Mouse (Mus musculus) ES-E14 (cell line): ENCODE results near the gene Mdc1. TPM values are rescaled to one million over a fixed set of nuclear protein-coding genes. Genes with fewer than 3 reads are reported as not detected.
A peak's percentile ranks its signal among the peaks of the same experiment; 100 is the strongest.

Experiments used
- DNase-seq: peaks from one replicate; pipeline ENCODE4 v3.0.0-alpha.2; 2013; ENCODE audit warnings: low read depth, low spot score
- H3K27ac ChIP-seq: 2 replicates; pipeline ENCODE4 v1.5.1; 2012; ENCODE audit warnings: low read depth, mild to moderate bottlenecking, low read length, moderate library complexity, mixed read lengths; ENCODE audit not compliant: poor library complexity, insufficient read depth, severe bottlenecking
- H3K36me3 ChIP-seq: 2 replicates; pipeline ENCODE4 v1.6.1; 2012; ENCODE audit warnings: mild to moderate bottlenecking, low read length, moderate library complexity, mixed read lengths; ENCODE audit not compliant: control insufficient read depth, poor library complexity, insufficient read depth, severe bottlenecking
- H3K4me1 ChIP-seq, 2 experiments: fragments of 150-350 bp in 1 of 2; sonication (generic) in 1 of 2; 2 replicates each; pipeline ENCODE4 v1.6.1; 2012; ENCODE audit warnings: low read length in 2 of 2, mild to moderate bottlenecking in 1 of 2, mixed read lengths in 1 of 2; ENCODE audit not compliant: control insufficient read depth in 2 of 2, insufficient read depth in 2 of 2, poor library complexity in 1 of 2
- H3K4me3 ChIP-seq, 2 experiments: fragments of 150-350 bp in 1 of 2; sonication (generic) in 1 of 2; 2 replicates each; pipeline ENCODE4 v1.5.1; 2012; ENCODE audit warnings: low read length in 2 of 2, low read depth in 1 of 2, mild to moderate bottlenecking in 1 of 2, mixed read lengths in 1 of 2; ENCODE audit not compliant: insufficient read depth in 1 of 2, poor library complexity in 1 of 2, severe bottlenecking in 1 of 2
- H3K9ac ChIP-seq: 2 replicates; pipeline ENCODE4 v1.6.1; 2012; ENCODE audit warnings: low read depth, mild to moderate bottlenecking, low read length, mixed read lengths; ENCODE audit not compliant: poor library complexity, insufficient read depth, severe bottlenecking
- H3K9me3 ChIP-seq: fragments of 150-350 bp; sonication (generic); 2 replicates; pipeline ENCODE4 v1.6.1; 2012; ENCODE audit warnings: low read depth, mild to moderate bottlenecking, low read length; ENCODE audit not compliant: control insufficient read depth, insufficient read depth
- CHD2 ChIP-seq: IDR thresholded peaks from 2 replicates; pipeline ENCODE4 v1.6.1; 2014; ENCODE audit warnings: mild to moderate bottlenecking, low read depth, low read length, inconsistent platforms
- HCFC1 ChIP-seq: IDR thresholded peaks from 2 replicates; pipeline ENCODE4 v1.6.1; 2012; ENCODE audit warnings: low read length, inconsistent platforms, borderline replicate concordance; ENCODE audit not compliant: insufficient read depth
- MAFK ChIP-seq: IDR thresholded peaks from 2 replicates; pipeline ENCODE4 v1.6.1; 2014; ENCODE audit warnings: mild to moderate bottlenecking, low read depth, low read length, inconsistent platforms; ENCODE audit not compliant: insufficient read depth
- ZC3H11A ChIP-seq: IDR thresholded peaks from 2 replicates; pipeline ENCODE4 v1.6.1; 2012; ENCODE audit warnings: low read depth, mild to moderate bottlenecking, inconsistent platforms, low read length, borderline replicate concordance
- ZNF384 ChIP-seq: IDR thresholded peaks from 2 replicates; pipeline ENCODE4 v1.6.1; 2012; ENCODE audit warnings: low read depth, low read length, inconsistent platforms
- in situ Hi-C, 2 experiments: fragments of 600-800 bp; cut with MboI; formaldehyde crosslinking; loops; one replicate each; pipeline ENCODE4 v1.15.1; 2025; ENCODE audit warnings: low sequenced_read_pairs in 2 of 2, inconsistent platforms in 1 of 2; ENCODE audit not compliant: unreplicated experiment in 2 of 2
- total RNA-seq: library from RNA; depleted of rRNA; stranded (reverse); fragments of 300-350 nt; gene quantifications from 2 replicates; pipeline ENCODE4 v1.2.3, GENCODE M21; 2012

Mdc1 gene
- total RNA-seq, 1 experiment = 23.8 TPM

DNA sequence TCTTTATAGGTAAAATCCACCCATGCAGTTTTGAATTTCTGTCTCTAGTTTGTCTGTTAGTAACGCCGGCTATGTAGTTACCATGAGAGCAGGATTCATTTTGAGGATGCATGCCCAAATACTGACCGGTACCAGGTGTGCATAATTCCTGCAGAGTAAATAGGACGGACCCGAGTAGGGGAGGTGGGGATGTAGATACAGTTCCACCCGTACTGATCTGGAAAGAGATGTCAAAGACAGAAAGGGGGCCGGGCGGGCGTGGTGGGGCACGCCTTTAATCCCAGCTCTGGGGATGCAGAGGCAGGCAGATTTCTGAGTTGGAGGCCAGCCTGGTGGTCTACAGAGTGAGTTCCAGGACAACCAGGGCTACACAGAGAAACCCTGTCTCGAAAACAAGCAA lies 691 bp downstream of the Mdc1 start:
- peaks cover 0 to 13% of the 10 kb centered on the region in 2 experiments; a peak in 3 of 4 replicates for H3K4me1 ChIP-seq
- peaks cover 9% of the 10 kb centered on the region for H3K36me3 ChIP-seq
- H3K4me3 ChIP-seq = peak overlapping the region; percentile 76 to 77
- peak overlapping the region; percentile 84 for H3K9ac ChIP-seq
- no peaks in the 10 kb centered on the region for H3K9me3 ChIP-seq
- H3K27ac ChIP-seq = peak overlapping the region; percentile 77
- no peak for DNase-seq
- in situ Hi-C loops = no loop called here
- TF ChIP-seq ZC3H11A (no peak), CHD2 (no peak), HCFC1 (no peak), MAFK (no peak), ZNF384 (no peak)

DNA sequence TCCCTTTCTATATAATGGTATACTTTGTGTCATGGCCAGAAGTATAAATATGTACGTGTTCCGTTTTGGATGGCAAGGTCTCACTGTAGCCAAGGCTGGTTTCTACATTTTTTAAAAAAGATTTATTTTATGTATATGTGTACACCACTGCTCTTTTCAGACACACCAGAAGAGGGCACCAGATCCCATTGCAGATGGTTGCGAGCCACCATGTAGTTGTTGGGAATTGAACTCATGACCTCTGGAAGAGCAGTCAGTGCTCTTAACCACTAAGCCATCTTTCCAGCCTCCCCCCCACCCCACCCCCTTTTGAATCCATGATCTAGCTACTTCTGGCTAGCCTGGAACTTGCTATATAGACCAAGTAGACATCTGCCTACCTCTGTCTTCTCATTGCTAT lies 2.2 kb downstream of the Mdc1 start:
- in situ Hi-C loops = no loop called here
- DNase-seq = no peak
- no peak overlapping the region for H3K4me3 ChIP-seq

DNA sequence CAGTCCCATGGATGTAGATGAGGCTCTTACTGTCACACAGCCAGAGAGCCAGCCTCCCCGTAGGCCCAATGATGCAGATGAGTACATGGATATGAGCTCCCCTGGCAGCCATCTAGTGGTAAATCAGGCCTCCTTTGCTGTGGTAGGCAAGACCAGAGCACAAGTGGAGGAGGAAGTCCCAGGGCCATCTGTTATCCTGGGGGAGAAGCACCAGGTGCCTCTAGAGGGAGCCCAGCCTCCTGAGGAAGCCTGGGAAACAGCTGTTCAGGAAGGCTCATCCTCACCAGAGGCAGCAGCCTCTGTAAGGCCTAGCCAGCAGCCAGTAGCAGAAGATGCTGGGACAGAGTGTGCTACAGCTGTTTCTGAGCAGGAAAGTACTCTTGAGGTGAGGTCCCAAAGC lies 6.8 kb downstream of the Mdc1 start:
- Histone ChIP-seq H3K4me3 (no peak overlapping the region), H3K9ac (no peak overlapping the region), H3K4me1 (no peaks in the 10 kb centered on the region; a peak in 1 of 4 replicates), H3K27ac (no peak overlapping the region), H3K36me3 (peaks cover 53% of the 10 kb centered on the region), H3K9me3 (no peaks in the 10 kb centered on the region)
- DNase-seq = no peak
- TF ChIP-seq ZNF384 (no peak), CHD2 (no peak), MAFK (no peak), HCFC1 (no peak), ZC3H11A (no peak)
- in situ Hi-C loops = no loop called here

More for the DNA sequence above, 2.2 kb downstream of the Mdc1 start:
- H3K9ac ChIP-seq = no peak overlapping the region
- TF ChIP-seq HCFC1 = no peak
- no peak for TF ChIP-seq ZC3H11A
- no peak for TF ChIP-seq CHD2
- no peak for TF ChIP-seq ZNF384
- no peak for TF ChIP-seq MAFK
- H3K27ac ChIP-seq = no peak overlapping the region
- H3K36me3 ChIP-seq = peaks cover 23% of the 10 kb centered on the region
- H3K9me3 ChIP-seq = no peaks in the 10 kb centered on the region
- H3K4me1 ChIP-seq = peaks cover 0 to 13% of the 10 kb centered on the region in 2 experiments; a peak in 3 of 4 replicates

DNA sequence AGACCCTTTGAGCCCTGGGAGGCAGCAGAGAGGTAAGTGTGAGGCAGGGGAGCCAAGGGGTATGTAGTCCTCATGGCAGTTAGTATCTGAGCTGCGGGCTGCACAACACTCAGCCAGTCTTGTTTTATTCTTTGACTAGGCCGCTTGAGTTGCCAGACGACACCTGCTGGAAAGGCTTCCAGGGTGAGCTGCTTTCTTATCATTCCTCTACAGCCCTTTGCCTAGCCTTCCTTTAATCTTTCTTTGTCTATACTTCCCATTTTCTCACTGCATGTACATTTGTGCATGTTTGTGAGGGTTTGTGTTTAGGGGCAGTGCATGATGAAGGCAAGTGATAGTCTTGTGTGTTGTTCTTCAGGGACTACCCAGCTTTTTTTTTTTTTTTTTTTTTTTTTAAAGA lies 9.7 kb downstream of the Mdc1 start:
- no peak for TF ChIP-seq MAFK
- TF ChIP-seq ZC3H11A = no peak
- TF ChIP-seq CHD2 = no peak
- no peak for TF ChIP-seq ZNF384
- no peak for DNase-seq
- no peak overlapping the region for H3K27ac ChIP-seq
- no peak overlapping the region for H3K9ac ChIP-seq
- in situ Hi-C loops = no loop called here
- peaks cover 0 to 4% of the 10 kb centered on the region in 2 experiments; a peak in 1 of 4 replicates for H3K4me1 ChIP-seq
- peaks cover 66% of the 10 kb centered on the region for H3K36me3 ChIP-seq
- no peaks in the 10 kb centered on the region for H3K9me3 ChIP-seq
- H3K4me3 ChIP-seq = no peak overlapping the region

DNA sequence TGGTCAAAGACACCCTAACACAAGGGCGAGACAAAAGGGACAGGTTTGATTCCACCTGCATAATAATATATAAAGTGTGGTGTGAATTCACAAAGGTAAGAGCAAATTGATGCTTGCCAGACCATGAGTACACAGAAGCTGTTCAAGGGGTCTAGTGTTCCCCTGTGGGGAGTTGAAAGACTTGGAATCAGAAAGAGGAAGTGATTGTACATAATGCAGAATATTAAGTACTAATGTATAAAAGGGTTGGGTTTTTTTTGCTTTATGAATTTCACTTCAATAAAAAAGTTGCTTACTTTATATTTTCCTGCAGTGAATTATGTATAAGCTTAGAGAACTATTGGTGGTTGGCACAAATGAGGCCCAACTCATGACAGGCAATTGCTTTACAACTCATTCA lies 18.1 kb downstream of the Mdc1 start:
- in situ Hi-C loops = no loop called here
- Histone ChIP-seq H3K4me1 (peaks cover 0 to 16% of the 10 kb centered on the region in 2 experiments; a peak in 2 of 4 replicates), H3K9ac (no peak overlapping the region), H3K4me3 (no peak overlapping the region), H3K27ac (no peak overlapping the region), H3K9me3 (no peaks in the 10 kb centered on the region), H3K36me3 (peaks cover 27% of the 10 kb centered on the region)
- DNase-seq = no peak
- no peak for TF ChIP-seq ZNF384
- TF ChIP-seq HCFC1 = no peak
- TF ChIP-seq CHD2 = no peak
- no peak for TF ChIP-seq ZC3H11A
- TF ChIP-seq MAFK = no peak
